Mouse (Mus musculus) E14TG2a.4 (cell line): ENCODE data around the gene Wtap.
"Not testable (repeated sequence)": the region's sequence is repeated elsewhere in the genome, so short reads cannot be mapped to it uniquely, and the experiment has no call there.

ENCODE experiments used
- H3K27me3 ChIP-seq: 2 replicates; pipeline ENCODE4 v1.6.1; 2014; ENCODE audit warnings: low read length, control low read depth; ENCODE audit not compliant: insufficient read depth
- H3K36me3 ChIP-seq: 2 replicates; pipeline ENCODE4 v1.6.1; 2014; ENCODE audit warnings: low read length, control low read depth; ENCODE audit not compliant: insufficient read depth
- H3K4me1 ChIP-seq: replicated peaks from 2 replicates; pipeline ENCODE4 v1.6.1; 2014; ENCODE audit warnings: low read depth, low read length, control low read depth
- H3K4me3 ChIP-seq: replicated peaks from 2 replicates; pipeline ENCODE4 v1.5.1; 2014; ENCODE audit warnings: mild to moderate bottlenecking, low read length
- H3K9me3 ChIP-seq: 2 replicates; pipeline ENCODE4 v1.6.1; 2014; ENCODE audit warnings: low read length, control low read depth
- CTCF ChIP-seq: conservative IDR thresholded peaks from 2 replicates; pipeline ENCODE4 v1.5.1; 2014; ENCODE audit warnings: low read length
- NANOG ChIP-seq: IDR thresholded peaks from 2 replicates; pipeline ENCODE4 v1.6.1; 2014; ENCODE audit warnings: borderline replicate concordance, low read length, mixed read lengths
- POU5F1 ChIP-seq: IDR thresholded peaks from 2 replicates; pipeline ENCODE4 v1.6.1; 2014; ENCODE audit warnings: low read length, borderline replicate concordance

The Wtap gene

DNA sequence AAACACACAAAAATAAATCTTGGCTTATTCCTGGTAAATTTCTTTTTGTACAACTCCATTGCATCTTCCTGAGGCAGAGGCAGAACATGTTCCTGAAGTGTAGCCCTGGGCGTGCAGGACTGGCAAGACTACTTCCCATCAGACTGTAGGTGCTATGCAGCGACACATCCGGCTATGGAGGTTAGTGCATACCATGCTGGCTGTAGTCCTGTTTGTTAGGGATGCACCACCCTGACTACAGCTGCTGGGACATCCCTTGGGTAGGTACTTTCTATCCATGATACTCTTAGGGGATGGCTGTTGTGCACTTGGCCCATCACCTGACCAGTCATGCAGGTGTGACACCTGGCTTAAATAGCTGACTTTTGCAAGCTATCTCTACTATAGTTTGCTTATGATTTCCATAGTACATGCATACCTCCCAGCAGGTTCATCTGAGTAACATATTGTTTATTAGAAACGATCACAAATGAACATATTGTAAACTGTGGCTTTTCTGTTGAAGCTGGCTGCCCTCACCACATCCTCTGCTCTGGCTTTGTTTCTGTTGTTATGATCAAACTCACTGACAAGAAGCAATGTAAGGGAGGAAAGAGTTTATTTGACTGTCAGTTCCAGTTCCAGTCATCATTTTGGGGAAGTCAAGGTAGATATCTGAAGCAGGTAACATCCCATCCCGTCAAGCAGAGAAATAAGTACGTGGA lies 51.4 kb downstream of the Wtap start:
- H3K4me1 ChIP-seq, result peaks cover 10% of the 10 kb centered on the region; the same call in 1 of the 2 replicates
- no peaks in the 10 kb centered on the region for H3K27me3 ChIP-seq
- no peaks in the 10 kb centered on the region for H3K9me3 ChIP-seq
- no peak for TF ChIP-seq NANOG
- TF ChIP-seq POU5F1, result no peak
- TF ChIP-seq CTCF, result no peak
- H3K36me3 ChIP-seq, result peaks cover 52% of the 10 kb centered on the region
- H3K4me3 ChIP-seq, result no peak overlapping the region

DNA sequence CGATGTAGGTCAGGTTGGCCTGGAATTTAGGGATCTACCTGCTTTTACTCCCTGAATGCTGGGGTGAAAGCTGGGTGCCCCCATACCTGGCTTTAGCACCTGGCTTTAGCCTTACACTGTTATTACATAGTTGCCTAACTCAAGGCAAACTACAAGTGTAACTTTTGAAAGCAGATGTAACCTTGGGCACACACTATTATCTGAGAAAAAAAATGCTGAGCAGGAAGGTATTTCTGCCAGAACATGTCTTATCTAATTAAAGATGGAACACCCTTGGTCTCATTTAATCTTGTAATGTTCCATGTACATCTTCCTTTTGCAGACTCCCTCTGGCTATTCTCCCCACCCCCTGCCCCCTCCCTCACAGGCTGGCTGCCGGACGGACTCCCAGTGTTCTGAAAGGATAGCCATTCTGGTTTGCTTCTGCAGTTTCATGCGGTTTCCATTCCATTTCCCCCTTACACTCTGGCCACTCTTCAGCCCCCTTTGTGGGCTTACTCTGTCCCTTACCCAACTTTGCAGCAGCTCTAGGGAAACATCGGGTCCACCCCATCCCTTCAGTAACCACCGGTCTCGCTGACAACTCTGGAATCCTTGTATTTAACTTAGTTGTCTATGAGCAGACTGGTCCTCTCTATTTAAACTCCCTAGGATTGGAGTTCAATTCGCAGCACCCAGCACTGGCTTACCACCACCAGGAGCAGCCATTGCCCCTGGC lies 52.3 kb downstream of the Wtap start:
- no peak overlapping the region for H3K4me3 ChIP-seq
- TF ChIP-seq CTCF (no peak), POU5F1 (no peak)
- peaks cover 45% of the 10 kb centered on the region for H3K36me3 ChIP-seq
- H3K4me1 ChIP-seq, result peaks cover 10% of the 10 kb centered on the region; the same call in 1 of the 2 replicates
- H3K27me3 ChIP-seq, result no peaks in the 10 kb centered on the region
- H3K9me3 ChIP-seq, result no peaks in the 10 kb centered on the region

DNA sequence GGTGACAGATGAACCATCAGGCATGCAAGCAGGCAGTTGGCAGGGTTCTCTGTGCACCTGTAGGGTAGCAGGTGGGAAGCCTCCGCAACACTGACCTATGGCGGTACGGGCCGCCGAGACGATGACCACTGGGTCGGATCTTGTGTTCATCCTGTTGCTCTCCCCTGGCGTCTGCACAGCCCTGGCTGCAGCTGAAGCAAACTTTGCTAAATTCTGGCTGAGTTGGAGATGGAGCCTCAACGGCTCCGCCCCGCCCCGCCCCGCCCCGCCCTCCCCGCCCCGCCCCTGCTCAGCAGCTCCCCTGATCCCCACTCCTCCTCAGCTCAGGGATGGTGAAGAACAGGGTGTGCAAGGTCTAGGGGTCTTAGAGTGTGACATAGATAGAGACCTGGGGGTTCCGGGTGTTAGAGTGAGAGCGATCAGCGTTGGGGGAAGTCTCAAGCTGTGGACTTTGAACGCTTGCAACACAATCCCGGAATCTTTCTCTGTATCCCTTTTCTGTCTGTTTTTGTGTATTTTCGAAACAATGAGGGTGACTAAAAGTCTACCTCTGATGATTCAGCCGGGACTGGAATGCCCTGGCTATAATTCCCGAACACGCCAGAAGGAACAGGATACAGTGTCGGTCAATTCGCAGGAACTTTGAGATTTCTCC lies 53.7 kb downstream of the Wtap start, which contains the start of gene Acat3:
Acat3 (minus strand) TSS at position 450 of the 655 bp plus-strand sequence.
- H3K4me1 ChIP-seq, result peaks cover 10% of the 10 kb centered on the region; the same call in 1 of the 2 replicates
- H3K36me3 ChIP-seq, result peaks cover 32% of the 10 kb centered on the region
- peak within 1 kb of the TSS; percentile 69 for H3K4me3 ChIP-seq
- H3K9me3 ChIP-seq, result no peaks in the 10 kb centered on the region
- H3K27me3 ChIP-seq, result no peaks in the 10 kb centered on the region
- TF ChIP-seq CTCF (no peak), NANOG (no peak), POU5F1 (no peak)

DNA sequence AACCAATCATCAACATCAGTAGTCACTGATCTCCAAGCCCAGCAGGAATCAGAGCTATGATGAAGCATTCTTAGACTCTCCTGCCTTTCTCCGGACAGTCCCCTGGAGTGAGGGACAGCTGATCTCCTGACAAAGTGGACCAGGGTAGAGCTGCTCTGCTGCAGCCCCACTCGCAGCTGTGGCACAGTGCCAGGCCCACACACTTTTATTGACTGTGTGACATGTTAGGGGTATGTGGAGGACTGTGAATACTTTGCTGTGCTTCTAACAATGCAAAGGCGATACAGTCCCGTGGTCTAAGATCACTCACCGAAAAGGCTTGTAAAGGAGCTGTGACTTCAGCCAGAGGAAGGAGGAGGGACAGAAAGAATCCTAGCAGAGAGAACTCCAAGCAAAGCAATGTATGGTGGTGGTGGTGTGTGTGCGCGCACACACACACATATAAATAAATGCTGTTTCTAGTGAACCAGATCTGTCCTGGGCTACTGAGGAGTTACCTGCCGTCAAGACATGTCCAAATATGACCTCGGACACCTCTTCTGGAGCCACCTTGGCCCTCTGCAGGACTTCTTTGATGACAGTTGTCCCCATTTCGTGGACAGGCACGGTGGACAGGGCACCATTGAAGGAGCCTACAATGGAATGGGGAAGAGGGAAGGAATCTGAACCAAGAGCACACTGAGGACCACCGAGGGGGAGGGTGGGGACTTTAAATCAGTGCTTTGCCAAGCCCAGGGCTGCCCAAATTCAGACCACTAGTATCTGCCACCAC lies 54.4 kb downstream of the Wtap start:
- H3K27me3 ChIP-seq, H3K9me3 ChIP-seq: not testable (repeated sequence)
- H3K4me3 ChIP-seq, result peak overlapping the region; percentile 69
- peaks cover 25% of the 10 kb centered on the region for H3K36me3 ChIP-seq
- peaks cover 10% of the 10 kb centered on the region; the same call in 1 of the 2 replicates for H3K4me1 ChIP-seq

DNA sequence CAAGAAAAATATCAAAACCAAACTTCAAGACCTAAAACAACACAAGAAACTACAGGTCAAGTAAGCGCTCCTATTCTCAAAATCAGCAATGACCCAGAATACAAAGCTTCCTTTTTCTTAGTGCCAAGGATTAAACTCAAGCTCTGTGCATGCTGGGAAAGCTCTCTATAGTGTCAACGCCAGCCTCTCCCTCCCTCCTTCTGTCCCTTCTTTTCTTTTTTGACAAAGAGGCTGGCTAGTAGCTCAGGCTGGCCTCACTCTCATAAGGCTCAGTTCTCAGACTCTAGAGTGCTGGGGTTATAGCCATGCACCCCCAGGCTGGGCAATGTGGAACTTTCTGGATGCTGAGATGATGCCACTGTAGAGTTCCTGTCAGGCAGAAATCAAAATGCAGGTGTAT lies 55.9 kb downstream of the Wtap start:
- no peaks in the 10 kb centered on the region for H3K27me3 ChIP-seq
- TF ChIP-seq POU5F1 (no peak), NANOG (no peak), CTCF (no peak)

DNA sequence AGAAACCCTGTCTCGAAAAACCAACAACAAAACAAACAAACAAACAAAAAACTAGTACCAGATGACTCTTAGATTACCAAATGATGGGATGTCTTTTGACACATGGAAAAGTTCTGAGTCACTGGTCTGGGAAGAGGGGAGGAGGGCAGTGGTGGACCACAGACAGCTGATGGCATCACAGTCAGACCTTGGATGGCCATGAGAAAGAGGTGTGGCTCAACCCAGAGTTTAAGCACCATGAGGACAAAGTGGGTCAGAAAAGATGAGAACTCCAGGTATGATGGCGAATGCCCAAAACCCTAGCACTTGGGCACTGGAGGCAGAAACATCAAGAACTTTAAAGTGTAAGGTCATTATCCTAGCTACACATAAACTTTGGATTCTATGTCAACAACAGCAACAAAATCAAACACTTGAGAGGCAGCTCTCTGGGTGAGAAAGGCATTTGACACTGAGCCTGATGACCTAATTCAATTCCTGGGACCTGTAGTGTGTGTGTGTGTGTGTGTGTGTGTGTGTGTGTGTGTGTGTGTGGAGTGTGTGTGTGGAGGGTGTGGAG lies 56.5 kb downstream of the Wtap start:
- Histone ChIP-seq H3K36me3 (peaks cover 7% of the 10 kb centered on the region), H3K9me3 (no peaks in the 10 kb centered on the region), H3K27me3 (no peaks in the 10 kb centered on the region), H3K4me3 (no peak overlapping the region), H3K4me1 (peaks cover 8% of the 10 kb centered on the region; the same call in 1 of the 2 replicates)
- no peak for TF ChIP-seq CTCF
- no peak for TF ChIP-seq POU5F1
- TF ChIP-seq NANOG, result no peak

More for the DNA sequence above, 55.9 kb downstream of the Wtap start:
- H3K36me3 ChIP-seq, result peaks cover 12% of the 10 kb centered on the region
- H3K4me1 ChIP-seq, result peaks cover 8% of the 10 kb centered on the region; the same call in 1 of the 2 replicates
- H3K9me3 ChIP-seq, result no peaks in the 10 kb centered on the region
- H3K4me3 ChIP-seq, result no peak overlapping the region

DNA sequence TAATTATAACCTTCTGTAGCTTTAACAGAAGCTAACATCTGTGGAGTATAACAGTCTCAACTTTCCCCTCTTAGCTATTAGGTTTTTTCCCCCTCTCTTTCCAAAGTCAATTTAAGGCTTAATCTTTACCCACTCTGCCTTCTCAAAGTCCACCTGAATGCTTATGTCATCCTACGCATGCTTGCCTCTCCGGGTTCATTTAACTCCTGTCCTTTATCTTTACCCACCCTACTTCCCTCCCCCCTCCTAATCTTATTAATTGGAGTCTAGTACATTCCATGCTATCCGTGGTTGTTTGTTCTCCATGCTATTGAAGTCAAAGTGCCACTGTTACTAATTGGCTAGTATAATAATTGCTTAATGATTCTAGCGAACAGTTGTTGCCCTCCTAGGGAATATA lies 58.2 kb downstream of the Wtap start:
- peaks cover 10% of the 10 kb centered on the region for H3K4me1 ChIP-seq
- no peaks in the 10 kb centered on the region for H3K36me3 ChIP-seq
- TF ChIP-seq CTCF, result no peak
- no peak for TF ChIP-seq POU5F1
- no peak for TF ChIP-seq NANOG
- no peak overlapping the region for H3K4me3 ChIP-seq
- no peaks in the 10 kb centered on the region for H3K27me3 ChIP-seq
- no peaks in the 10 kb centered on the region for H3K9me3 ChIP-seq

DNA sequence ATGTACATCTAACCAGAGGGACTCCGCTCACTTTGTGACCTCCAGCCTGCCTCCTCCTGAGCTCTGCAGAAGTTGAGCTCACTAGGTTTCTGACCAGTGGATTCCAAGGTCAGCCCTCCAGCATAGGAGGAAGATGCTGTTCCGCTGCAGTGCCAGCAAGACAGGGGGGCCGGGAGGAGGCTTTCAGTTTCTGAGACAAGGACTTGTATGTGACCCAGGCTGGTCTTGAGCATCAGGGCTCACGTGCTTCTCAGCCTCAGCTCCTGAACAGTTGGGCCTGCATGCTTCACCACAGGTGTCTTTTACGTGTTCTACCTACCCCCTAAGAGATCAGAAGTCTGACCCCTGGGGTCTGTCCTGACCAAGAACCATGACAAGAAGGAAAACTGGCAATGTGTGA lies 62.4 kb downstream of the Wtap start:
- H3K4me1 ChIP-seq, H3K36me3 ChIP-seq, H3K9me3 ChIP-seq: not testable (repeated sequence)

More for the DNA sequence above, 62.4 kb downstream of the Wtap start:
- not testable (repeated sequence) for H3K27me3 ChIP-seq, H3K4me3 ChIP-seq
